Mouse (Mus musculus) embryonic fibroblast, embryonic 13.5 days (primary cell): ENCODE results near the gene Nptx1.
A peak's percentile ranks its signal among the peaks of the same experiment; 100 is the strongest.

Source experiments
- CTCF ChIP-seq: IDR thresholded peaks from 2 replicates; pipeline ENCODE4 v1.5.1; 2011; ENCODE audit warnings: mild to moderate bottlenecking, control low read depth, low read length, moderate library complexity, borderline replicate concordance; ENCODE audit not compliant: insufficient read depth
- POLR2A ChIP-seq: IDR thresholded peaks from 2 replicates; pipeline ENCODE4 v1.6.1; 2011; ENCODE audit warnings: low read depth, mild to moderate bottlenecking, control low read depth, low read length, moderate library complexity

GRCm38 (mm10) chr11:119503675-119504074 is 43.9 kb downstream of the Nptx1 start:
- TF ChIP-seq POLR2A, result no peak
- peak; percentile 99 for TF ChIP-seq CTCF
